Mouse (Mus musculus) lung, postnatal 14 days (tissue): ENCODE results near the gene 4930539E08Rik.

Experiments used
- DNase-seq: peaks from one replicate; pipeline ENCODE4 v3.0.0; 2021

4930539E08Rik gene

GRCm38 (mm10) chr17:28915060-28915628 is at the start of gene 4930539E08Rik:
Gene 4930539E08Rik, minus strand, starts transcription at chr17:28915324.
- DNase-seq: no peak

GRCm38 (mm10) chr17:28961596-28961995 is 46.5 kb upstream of the 4930539E08Rik start:
- no peak for DNase-seq

- DNase-seq: no peak
Measured at GRCm38 (mm10) chr17:28960597-28960996, 45.5 kb upstream of the 4930539E08Rik start.

GRCm38 (mm10) chr17:28954416-28954815 is 39.3 kb upstream of the 4930539E08Rik start:
- DNase-seq: no peak

GRCm38 (mm10) chr17:28953251-28953650 is 38.1 kb upstream of the 4930539E08Rik start:
- DNase-seq: peak; percentile 23

GRCm38 (mm10) chr17:28951831-28952799 is 37.0 kb upstream of the 4930539E08Rik start, which contains the start of gene Kctd20:
Gene Kctd20, plus strand, starts transcription at chr17:28951950.
- DNase-seq: peak; percentile 94

GRCm38 (mm10) chr17:28950751-28951150 is 35.6 kb upstream of the 4930539E08Rik start:
- DNase-seq: no peak

- no peak for DNase-seq
Measured at GRCm38 (mm10) chr17:28948661-28949060, 33.5 kb upstream of the 4930539E08Rik start.

GRCm38 (mm10) chr17:28947011-28947939 is 32.2 kb upstream of the 4930539E08Rik start:
- DNase-seq: no peak

- DNase-seq: no peak
Measured at GRCm38 (mm10) chr17:28944481-28944880, 29.4 kb upstream of the 4930539E08Rik start.

GRCm38 (mm10) chr17:28943740-28944139 is 28.6 kb upstream of the 4930539E08Rik start, which contains the start of gene Pxt1:
Gene Pxt1, minus strand, starts transcription at chr17:28943840.
- no peak for DNase-seq

GRCm38 (mm10) chr17:28942101-28942500 is 27.0 kb upstream of the 4930539E08Rik start:
- DNase-seq: peak; percentile 24

- no peak for DNase-seq
Measured at GRCm38 (mm10) chr17:28940776-28941555, 25.8 kb upstream of the 4930539E08Rik start.

GRCm38 (mm10) chr17:28936622-28937345 is 21.7 kb upstream of the 4930539E08Rik start:
- DNase-seq: peak; percentile 60

- DNase-seq: no peak
Measured at GRCm38 (mm10) chr17:28936133-28936532, 21.0 kb upstream of the 4930539E08Rik start.

- no peak for DNase-seq
Measured at GRCm38 (mm10) chr17:28934120-28934916, 19.2 kb upstream of the 4930539E08Rik start.

- DNase-seq: no peak
Measured at GRCm38 (mm10) chr17:28932274-28932673, 17.1 kb upstream of the 4930539E08Rik start.

GRCm38 (mm10) chr17:28931436-28932211 is 16.5 kb upstream of the 4930539E08Rik start:
- no peak for DNase-seq

- peak; percentile 95 for DNase-seq
Measured at GRCm38 (mm10) chr17:28930392-28931074, 15.4 kb upstream of the 4930539E08Rik start.
